23 mouse cellular contexts compared by ENCODE assay signal in the genomic region with DNA sequence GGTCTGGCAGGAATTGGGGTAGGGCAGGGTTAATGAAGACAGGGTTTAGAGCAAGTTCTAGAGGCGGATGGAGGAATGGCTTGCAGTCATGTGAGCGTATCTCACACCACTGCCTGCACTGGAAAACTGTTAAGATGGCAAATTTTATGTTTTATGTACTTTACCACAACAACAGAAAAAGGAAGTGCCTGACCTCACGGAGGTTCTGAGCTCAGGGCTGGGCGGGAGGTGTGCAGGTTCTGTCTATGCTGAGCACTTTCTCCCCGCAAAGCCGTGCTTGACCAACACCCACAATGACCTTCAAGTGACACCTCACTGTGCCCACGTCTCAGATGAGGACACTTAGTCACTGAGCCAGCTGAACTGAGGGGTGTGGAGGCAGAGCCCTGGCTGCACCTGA. TPM values are rescaled to one million over a fixed set of nuclear protein-coding genes. Genes with fewer than 3 reads are reported as not detected.
DNase-seq lines count a peak whose midpoint lies in the region; ATAC-seq lines count a peak whose summit lies in the region.
"Had no signal": no experiment of that assay in that cellular context is flagged by ENCODE, and none has a peak within 500 bp of the region (broad histone marks: within the 10 kb centered on the region; RNA-seq: fewer than 3 reads in every experiment).

No protein-coding gene starts in this region.

- H3K4me2 ChIP-seq in limb, embryonic 11.5 days (ENCODE audit: low read depth, severe bottlenecking) = no peak overlapping the region
- H3K4me2 ChIP-seq in neural tube, embryonic 15.5 days = no peak overlapping the region
- H3K4me2 ChIP-seq: heart, embryonic 13.5 days; limb, embryonic 15.5 days had no signal

- H3K4me3 ChIP-seq in limb, embryonic 11.5 days (ENCODE audit: low read depth, low read length) = no peak overlapping the region
- no peak overlapping the region for H3K4me3 ChIP-seq in limb, embryonic 10.5 days
- H3K4me3 ChIP-seq in neural tube, embryonic 15.5 days (replicated peaks) = no peak overlapping the region
- H3K4me3 ChIP-seq: heart, embryonic 13.5 days; limb, embryonic 15.5 days had no signal

- ATAC-seq in limb, embryonic 11.5 days (ENCODE audit: insufficient number of reproducible peaks, low FRiP score, low TSS enrichment, low read depth) = no peak
- peak; percentile 18 for ATAC-seq in CD4-positive, CD25-positive, alpha-beta regulatory T cell, adult 4 months
- ATAC-seq in granulocyte monocyte progenitor cell, adult 5-6 weeks (replicated peaks; ENCODE audit: poor library complexity, severe bottlenecking) = peak; percentile 15; the same call in 1 of the 2 replicates
- ATAC-seq in monocyte, adult 5-6 weeks (replicated peaks; ENCODE audit: insufficient number of reproducible peaks, low FRiP score, low TSS enrichment, poor library complexity, severe bottlenecking) = peak; percentile 33
- ATAC-seq in neural tube, embryonic 15.5 days (ENCODE audit: low FRiP score) = no peak
- no peak for ATAC-seq in erythroid progenitor cell, adult 5-6 weeks (replicated peaks; ENCODE audit: low FRiP score, poor library complexity, severe bottlenecking)
- ATAC-seq: forebrain, postnatal 0 days; hindbrain, postnatal 0 days had no signal

- H3K36me3 ChIP-seq in limb, embryonic 11.5 days (ENCODE audit: control insufficient read depth, insufficient read depth, low read length) = no peaks in the 10 kb centered on the region
- peaks cover 9% of the 10 kb centered on the region; the same call in 1 of the 2 replicates for H3K36me3 ChIP-seq in limb, embryonic 10.5 days
- no peaks in the 10 kb centered on the region for H3K36me3 ChIP-seq in neural tube, embryonic 15.5 days

- 77% methylated on average over 7 of the region's 7 CpGs for WGBS in limb, embryonic 11.5 days
- WGBS in limb, embryonic 10.5 days = 75% methylated on average over 7 of the region's 7 CpGs
- WGBS in neural tube, embryonic 15.5 days = 85% methylated on average over 7 of the region's 7 CpGs

- H3K4me1 ChIP-seq in limb, embryonic 11.5 days (ENCODE audit: control insufficient read depth, insufficient read depth, low read length) = peaks cover 10% of the 10 kb centered on the region
- peaks cover 31% of the 10 kb centered on the region for H3K4me1 ChIP-seq in limb, embryonic 10.5 days
- H3K4me1 ChIP-seq in neural tube, embryonic 15.5 days = peaks cover 15% of the 10 kb centered on the region

- no peak overlapping the region for H3K27ac ChIP-seq in limb, embryonic 11.5 days (replicated peaks; ENCODE audit: low read depth, low read length)
- H3K27ac ChIP-seq in limb, embryonic 10.5 days = no peak overlapping the region
- H3K27ac ChIP-seq in neural tube, embryonic 15.5 days (replicated peaks) = no peak overlapping the region
- H3K27ac ChIP-seq: heart, embryonic 13.5 days; hindbrain, postnatal 0 days; limb, embryonic 15.5 days had no signal

- no peaks in the 10 kb centered on the region for H3K27me3 ChIP-seq in limb, embryonic 11.5 days (ENCODE audit: control insufficient read depth, insufficient read depth, low read length)
- H3K27me3 ChIP-seq in limb, embryonic 10.5 days (ENCODE audit: low read depth, poor library complexity, severe bottlenecking) = 0 out of 2 replicates have a peak, but pooled peaks cover 14% of the 10 kb centered on the region
- H3K27me3 ChIP-seq in neural tube, embryonic 15.5 days (replicated peaks) = 0 out of 2 replicates have a peak, but pooled peaks cover 2% of the 10 kb centered on the region
- H3K27me3 ChIP-seq: limb, embryonic 15.5 days had no signal

- H3K9ac ChIP-seq in limb, embryonic 11.5 days (ENCODE audit: low read length) = 0 out of 2 replicates have a peak overlapping the region, but pooled peaks have one; percentile 7
- no peak overlapping the region for H3K9ac ChIP-seq in neural tube, embryonic 15.5 days (replicated peaks)
- H3K9ac ChIP-seq: forebrain, postnatal 0 days; heart, embryonic 13.5 days; limb, embryonic 15.5 days had no signal

- DNase-seq in limb, embryonic 11.5 days (ENCODE audit: low spot score) = no peak
- DNase-seq in limb, embryonic 10.5 days (ENCODE audit: low spot score) = no peak
- DNase-seq in right cerebral cortex, adult 2 months (ENCODE audit: low spot score in 2 of 2) = no peak
- DNase-seq: adrenal gland, adult 2 months; cerebellum, postnatal 14 days; forebrain, postnatal 0 days; heart, adult 11 months; heart, postnatal 36 days; kidney, adult 2 months; kidney, postnatal 25 days; layer of hippocampus, adult 9-11 months; lung, adult 18-20 months; retina, postnatal 1 day; thymus, postnatal 4 days had no signal

- no peaks in the 10 kb centered on the region for H3K9me3 ChIP-seq in limb, embryonic 11.5 days (ENCODE audit: control insufficient read depth, low read length)
- no peaks in the 10 kb centered on the region for H3K9me3 ChIP-seq in limb, embryonic 10.5 days (replicated peaks)
- no peaks in the 10 kb centered on the region for H3K9me3 ChIP-seq in neural tube, embryonic 15.5 days (replicated peaks)
- H3K9me3 ChIP-seq: heart, embryonic 13.5 days; limb, embryonic 15.5 days had no signal

RNA-seq across cellular contexts. Expression of gene Sgsh, which starts 3.2 kb away (rescaled TPM):
- 4.9 and 6.2 TPM in 2 replicates for polyA plus RNA-seq in limb, embryonic 11.5 days (2014; fragmentation: Nextera tagmentation; extraction: Ambion mirVana)
- 6.5 and 8.1 TPM in 2 replicates for polyA plus RNA-seq in limb, embryonic 10.5 days (2016; fragmentation: Nextera tagmentation; extraction: Ambion mirVana)
- polyA plus RNA-seq in CD4-positive, CD25-positive, alpha-beta regulatory T cell, adult 4 months (2017; shearing (Covaris generic)) = 10 to 100 TPM in 1 of 2 experiments, 1 to 10 TPM in 1; 7.4 to 19.9 TPM
- total RNA-seq in granulocyte monocyte progenitor cell, adult 5-6 weeks (2014; fragmentation: Nextera tagmentation) = 4.3 and 5.2 TPM in 2 replicates
- total RNA-seq in granulocyte monocyte progenitor cell, adult 5-6 weeks (2017) = 2.7 and 4.1 TPM in 2 replicates
- 15.0 to 19.4 TPM (median 17.0 TPM) in 3 replicates for total RNA-seq in monocyte, adult 5-6 weeks (2017)
- polyA plus RNA-seq in neural tube, embryonic 15.5 days (2015; fragmentation: Nextera tagmentation; extraction: Ambion mirVana) = 4.7 and 5.6 TPM in 2 replicates
- 2.5 and 3.8 TPM in 2 replicates for total RNA-seq in erythroid progenitor cell, adult 5-6 weeks (2015; ENCODE audit: low replicate concordance)
- 2.3 and 13.5 TPM in 2 replicates for total RNA-seq in erythroid progenitor cell, adult 5-6 weeks (2017; ENCODE audit: low replicate concordance)

RNA-seq across cellular contexts. Expression of gene Slc26a11, which starts 3.2 kb away (rescaled TPM):
- 7.3 and 7.4 TPM in 2 replicates for polyA plus RNA-seq in limb, embryonic 11.5 days (2014; fragmentation: Nextera tagmentation; extraction: Ambion mirVana)
- polyA plus RNA-seq in limb, embryonic 10.5 days (2016; fragmentation: Nextera tagmentation; extraction: Ambion mirVana) = 8.9 and 9.4 TPM in 2 replicates
- 10 to 100 TPM in 1 of 2 experiments, 1 to 10 TPM in 1; 8.0 to 16.2 TPM for polyA plus RNA-seq in CD4-positive, CD25-positive, alpha-beta regulatory T cell, adult 4 months (2017; shearing (Covaris generic))
- 1.1 TPM in 1 of 2 replicates, not detected in the other for total RNA-seq in granulocyte monocyte progenitor cell, adult 5-6 weeks (2014; fragmentation: Nextera tagmentation)
- 0.21 and 0.43 TPM in 2 replicates for total RNA-seq in granulocyte monocyte progenitor cell, adult 5-6 weeks (2017)
- total RNA-seq in monocyte, adult 5-6 weeks (2017) = 8.4 to 16.4 TPM (median 13.5 TPM) in 3 replicates
- polyA plus RNA-seq in neural tube, embryonic 15.5 days (2015; fragmentation: Nextera tagmentation; extraction: Ambion mirVana) = 5.8 and 7.3 TPM in 2 replicates
- 0.84 TPM in 1 of 2 replicates, not detected in the other for total RNA-seq in erythroid progenitor cell, adult 5-6 weeks (2015; ENCODE audit: low replicate concordance)
- not detected in 2 replicates for total RNA-seq in erythroid progenitor cell, adult 5-6 weeks (2017; ENCODE audit: low replicate concordance)

RNA-seq across cellular contexts. Expression of gene Rnf213, which starts 40.8 kb away (rescaled TPM):
- polyA plus RNA-seq in limb, embryonic 11.5 days (2014; fragmentation: Nextera tagmentation; extraction: Ambion mirVana) = 3.1 and 3.5 TPM in 2 replicates
- polyA plus RNA-seq in limb, embryonic 10.5 days (2016; fragmentation: Nextera tagmentation; extraction: Ambion mirVana) = 1.8 and 2.4 TPM in 2 replicates
- polyA plus RNA-seq in CD4-positive, CD25-positive, alpha-beta regulatory T cell, adult 4 months (2017; shearing (Covaris generic)) = 10 to 100 TPM; 51.8 to 54.0 TPM
- 57.7 and 58.1 TPM in 2 replicates for total RNA-seq in granulocyte monocyte progenitor cell, adult 5-6 weeks (2014; fragmentation: Nextera tagmentation)
- 40.5 and 45.5 TPM in 2 replicates for total RNA-seq in granulocyte monocyte progenitor cell, adult 5-6 weeks (2017)
- total RNA-seq in monocyte, adult 5-6 weeks (2017) = 58.5 to 104 TPM (median 67.5 TPM) in 3 replicates
- 1.1 and 3.9 TPM in 2 replicates for polyA plus RNA-seq in neural tube, embryonic 15.5 days (2015; fragmentation: Nextera tagmentation; extraction: Ambion mirVana)
- 83.4 and 100 TPM in 2 replicates for total RNA-seq in erythroid progenitor cell, adult 5-6 weeks (2015; ENCODE audit: low replicate concordance)
- 79.2 and 88.4 TPM in 2 replicates for total RNA-seq in erythroid progenitor cell, adult 5-6 weeks (2017; ENCODE audit: low replicate concordance)

RNA-seq across cellular contexts. Expression of gene Card14, which starts 44.5 kb away (rescaled TPM):
- 0.17 and 0.18 TPM in 2 replicates for polyA plus RNA-seq in limb, embryonic 11.5 days (2014; fragmentation: Nextera tagmentation; extraction: Ambion mirVana)
- 0.08 and 0.30 TPM in 2 replicates for polyA plus RNA-seq in limb, embryonic 10.5 days (2016; fragmentation: Nextera tagmentation; extraction: Ambion mirVana)
- not detected for polyA plus RNA-seq in CD4-positive, CD25-positive, alpha-beta regulatory T cell, adult 4 months (2017; shearing (Covaris generic))
- not detected in 2 replicates for total RNA-seq in granulocyte monocyte progenitor cell, adult 5-6 weeks (2014; fragmentation: Nextera tagmentation)
- not detected in 2 replicates for total RNA-seq in granulocyte monocyte progenitor cell, adult 5-6 weeks (2017)
- total RNA-seq in monocyte, adult 5-6 weeks (2017) = 0.19 TPM in 1 of 3 replicates, not detected in the others
- 0.33 and 0.69 TPM in 2 replicates for polyA plus RNA-seq in neural tube, embryonic 15.5 days (2015; fragmentation: Nextera tagmentation; extraction: Ambion mirVana)
- not detected in 2 replicates for total RNA-seq in erythroid progenitor cell, adult 5-6 weeks (2015; ENCODE audit: low replicate concordance)
- total RNA-seq in erythroid progenitor cell, adult 5-6 weeks (2017; ENCODE audit: low replicate concordance) = not detected in 2 replicates
- total RNA-seq: megakaryocyte-erythroid progenitor cell, adult 5-6 weeks had no signal

RNA-seq across cellular contexts. Expression of gene Eif4a3, which starts 52.2 kb away (rescaled TPM):
- 463 and 475 TPM in 2 replicates for polyA plus RNA-seq in limb, embryonic 11.5 days (2014; fragmentation: Nextera tagmentation; extraction: Ambion mirVana)
- polyA plus RNA-seq in limb, embryonic 10.5 days (2016; fragmentation: Nextera tagmentation; extraction: Ambion mirVana) = 503 and 564 TPM in 2 replicates
- polyA plus RNA-seq in CD4-positive, CD25-positive, alpha-beta regulatory T cell, adult 4 months (2017; shearing (Covaris generic)) = 100 to 1,000 TPM; 175 to 208 TPM
- total RNA-seq in granulocyte monocyte progenitor cell, adult 5-6 weeks (2014; fragmentation: Nextera tagmentation) = 280 and 311 TPM in 2 replicates
- total RNA-seq in granulocyte monocyte progenitor cell, adult 5-6 weeks (2017) = 188 and 228 TPM in 2 replicates
- total RNA-seq in monocyte, adult 5-6 weeks (2017) = 130 to 164 TPM (median 159 TPM) in 3 replicates
- polyA plus RNA-seq in neural tube, embryonic 15.5 days (2015; fragmentation: Nextera tagmentation; extraction: Ambion mirVana) = 241 and 279 TPM in 2 replicates
- 107 and 136 TPM in 2 replicates for total RNA-seq in erythroid progenitor cell, adult 5-6 weeks (2015; ENCODE audit: low replicate concordance)
- 107 and 108 TPM in 2 replicates for total RNA-seq in erythroid progenitor cell, adult 5-6 weeks (2017; ENCODE audit: low replicate concordance)

Comparison
In these comparisons a context has a peak if more than half of its experiments do, and no peak if none do; other contexts are left out.
1. ATAC-seq: peak in CD4-positive, CD25-positive, alpha-beta regulatory T cell, adult 4 months (single experiment), granulocyte monocyte progenitor cell, adult 5-6 weeks (single experiment) and monocyte, adult 5-6 weeks (single experiment); none in limb, embryonic 11.5 days (single experiment), neural tube, embryonic 15.5 days (single experiment) and erythroid progenitor cell, adult 5-6 weeks (single experiment).
2. RNA of gene Rnf213, which starts 40.8 kb away (polyA plus RNA-seq): 51.8 to 54.0 TPM in CD4-positive, CD25-positive, alpha-beta regulatory T cell, adult 4 months; 3.1 to 3.5 TPM in limb, embryonic 11.5 days, 1.8 to 2.4 TPM in limb, embryonic 10.5 days and 1.1 to 3.9 TPM in neural tube, embryonic 15.5 days; every median in the first group is over 10 times any median in the second.